Mouse (Mus musculus) limb, embryonic 10.5 days (tissue): Measurements from ENCODE around the gene Jdp2. TPM values are rescaled to one million over a fixed set of nuclear protein-coding genes. Genes with fewer than 3 reads are reported as not detected.

ENCODE experiments used
- DNase-seq: peaks from one replicate; pipeline ENCODE4 v3.0.0-alpha.2; 2017; ENCODE audit warnings: low spot score
- H3K27ac ChIP-seq: fragments of 300-500 bp; sonication (generic); 2 replicates; pipeline ENCODE4 v1.5.1; 2016; ENCODE audit warnings: mild to moderate bottlenecking
- H3K27me3 ChIP-seq: fragments of 300-500 bp; sonication (generic); 2 replicates; pipeline ENCODE4 v1.6.1; 2016; ENCODE audit warnings: low read depth, mild to moderate bottlenecking; ENCODE audit not compliant: poor library complexity, severe bottlenecking
- H3K36me3 ChIP-seq: fragments of 300-500 bp; sonication (generic); 2 replicates; pipeline ENCODE4 v1.6.1; 2016; ENCODE audit warnings: mild to moderate bottlenecking, moderate library complexity
- H3K4me1 ChIP-seq: fragments of 300-500 bp; sonication (generic); 2 replicates; pipeline ENCODE4 v1.6.1; 2016
- H3K4me3 ChIP-seq: fragments of 300-500 bp; sonication (generic); 2 replicates; pipeline ENCODE4 v1.5.1; 2016; ENCODE audit warnings: mild to moderate bottlenecking, moderate library complexity
- H3K9me3 ChIP-seq: fragments of 300-500 bp; sonication (generic); replicated peaks from 2 replicates; pipeline ENCODE4 v1.6.1; 2016; ENCODE audit warnings: mild to moderate bottlenecking
- WGBS: fragments of 180-500 bp; shearing (Covaris S2); methylation state at CpG from one replicate; pipeline ENCODE4 v1.1.7; 2016; 5-methylcytosine and 5-hydroxymethylcytosine counted together
- polyA plus RNA-seq: library from polyadenylated mRNA; unstranded; fragments of >200 nt; fragmentation: Nextera tagmentation; extraction: Ambion mirVana; gene quantifications from 2 replicates; pipeline ENCODE4 v1.2.1, GENCODE M21; 2016

Gene Jdp2
- polyA plus RNA-seq, result not detected in 2 replicates

DNA sequence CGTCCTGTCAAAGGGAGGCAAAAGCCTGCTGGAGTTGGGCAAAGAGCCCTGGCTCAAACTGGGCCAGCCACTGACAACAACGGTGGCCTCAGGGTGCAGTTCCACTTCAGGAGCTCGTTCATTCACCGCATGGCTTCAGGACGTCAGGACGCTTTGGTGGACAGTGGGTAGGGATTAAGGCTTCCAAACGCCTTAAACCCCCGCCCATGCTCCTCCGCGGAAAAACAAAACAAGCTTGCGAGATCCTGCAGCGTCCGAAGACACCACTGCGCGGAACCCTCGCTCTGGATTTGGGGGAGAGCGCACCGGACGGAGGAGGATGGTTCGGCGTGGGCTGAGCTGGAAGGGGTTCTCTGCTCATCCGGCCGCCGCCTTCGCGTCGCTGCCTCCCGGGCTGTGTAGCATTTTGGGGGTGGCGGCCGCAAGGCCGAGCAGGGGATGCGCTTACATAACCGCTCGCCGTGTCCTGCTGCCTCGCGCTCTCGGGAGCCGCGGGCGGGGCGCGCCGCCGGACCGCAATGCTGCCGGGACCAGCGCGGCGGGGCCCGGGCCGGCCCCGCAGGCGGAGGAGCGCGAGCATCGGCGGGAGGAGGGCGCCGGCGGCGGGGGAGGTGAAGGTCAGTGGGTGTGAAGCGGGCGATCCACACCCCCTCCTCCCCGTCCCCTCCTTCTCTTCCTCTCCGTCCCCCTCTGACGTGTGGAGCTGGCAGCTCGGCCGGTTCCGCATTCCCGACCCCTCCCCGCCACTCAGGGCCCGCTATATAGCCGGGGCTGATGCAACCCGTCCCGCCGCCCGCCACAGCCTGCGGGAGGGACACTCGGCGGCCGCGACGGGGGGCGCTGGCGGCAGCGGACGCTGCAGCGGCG lies at the start of gene Jdp2:
Gene Jdp2 (plus strand): TSS at position 417 of the 867 bp plus-strand sequence.
- Histone ChIP-seq H3K36me3 (no peaks in the 10 kb centered on the region), H3K27ac (peak within 1 kb of the TSS; percentile 84), H3K4me1 (peaks cover 24% of the 10 kb centered on the region), H3K4me3 (peak within 1 kb of the TSS; percentile 77), H3K9me3 (no peaks in the 10 kb centered on the region), H3K27me3 (peaks cover 75% of the 10 kb centered on the region)
- under 1% methylated on average over 89 of the region's 90 CpGs for WGBS
- peak; percentile 74 for DNase-seq

- H3K27ac ChIP-seq, result no peak overlapping the region
- H3K4me1 ChIP-seq, result peaks cover 8% of the 10 kb centered on the region; the same call in 1 of the 2 replicates
- no peak overlapping the region for H3K4me3 ChIP-seq
- H3K27me3 ChIP-seq, result no peaks in the 10 kb centered on the region
- no peak for DNase-seq
- 89% methylated on average over 8 of the region's 8 CpGs for WGBS
- H3K36me3 ChIP-seq, result no peaks in the 10 kb centered on the region
- no peaks in the 10 kb centered on the region for H3K9me3 ChIP-seq
These were observed 49.2 kb upstream of the Jdp2 start for GRCm38 (mm10) chr12:85549661-85550060.

DNA sequence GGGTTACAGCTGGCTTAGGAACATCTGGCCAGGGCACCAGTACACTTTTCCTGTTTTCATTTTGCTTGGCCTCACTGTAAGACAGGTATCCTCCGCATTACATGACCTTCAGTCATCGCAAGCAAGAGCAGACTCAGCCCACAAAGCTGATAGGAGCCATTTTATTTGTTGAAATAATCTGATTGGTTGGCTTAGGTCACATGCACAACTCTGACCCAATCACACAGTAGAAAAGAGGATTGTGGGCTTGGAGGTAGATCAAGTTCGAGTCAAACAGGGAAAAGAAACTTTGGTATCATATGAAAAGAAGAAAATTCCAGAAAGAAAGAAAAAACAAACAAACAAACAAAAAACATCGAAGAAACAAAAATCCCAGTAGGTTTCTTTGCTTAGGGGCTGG lies 48.4 kb upstream of the Jdp2 start:
- Histone ChIP-seq H3K4me3 (no peak overlapping the region), H3K27ac (no peak overlapping the region), H3K36me3 (no peaks in the 10 kb centered on the region), H3K9me3 (no peaks in the 10 kb centered on the region), H3K27me3 (no peaks in the 10 kb centered on the region), H3K4me1 (peaks cover 8% of the 10 kb centered on the region; the same call in 1 of the 2 replicates)
- no peak for DNase-seq
- WGBS, result 92% methylated on average over 4 of the region's 4 CpGs

GRCm38 (mm10) chr12:85559299-85559698 lies 39.5 kb upstream of the Jdp2 start:
- H3K27me3 ChIP-seq, result no peaks in the 10 kb centered on the region
- no peak overlapping the region for H3K4me3 ChIP-seq
- H3K9me3 ChIP-seq, result no peaks in the 10 kb centered on the region
- 91% methylated on average over 10 of the region's 10 CpGs for WGBS
- H3K27ac ChIP-seq, result no peak overlapping the region
- no peaks in the 10 kb centered on the region for H3K4me1 ChIP-seq
- no peak for DNase-seq
- no peaks in the 10 kb centered on the region for H3K36me3 ChIP-seq

GRCm38 (mm10) chr12:85565441-85565840 lies 33.4 kb upstream of the Jdp2 start:
- 91% methylated on average over 2 of the region's 2 CpGs for WGBS
- no peak overlapping the region for H3K4me3 ChIP-seq
- no peaks in the 10 kb centered on the region for H3K4me1 ChIP-seq
- no peak overlapping the region for H3K27ac ChIP-seq
- no peaks in the 10 kb centered on the region for H3K27me3 ChIP-seq
- H3K36me3 ChIP-seq, result no peaks in the 10 kb centered on the region
- H3K9me3 ChIP-seq, result no peaks in the 10 kb centered on the region
- no peak for DNase-seq

- Histone ChIP-seq H3K27ac (no peak overlapping the region), H3K27me3 (no peaks in the 10 kb centered on the region), H3K4me1 (peaks cover 11% of the 10 kb centered on the region; the same call in 1 of the 2 replicates), H3K4me3 (no peak overlapping the region), H3K36me3 (no peaks in the 10 kb centered on the region), H3K9me3 (no peaks in the 10 kb centered on the region)
- DNase-seq, result no peak
- 90% methylated on average over 3 of the region's 3 CpGs for WGBS
These were observed 30.5 kb upstream of the Jdp2 start for GRCm38 (mm10) chr12:85568298-85568697.

- H3K4me3 ChIP-seq, result no peak overlapping the region
- no peak for DNase-seq
- H3K9me3 ChIP-seq, result no peaks in the 10 kb centered on the region
- no peaks in the 10 kb centered on the region for H3K36me3 ChIP-seq
- 77% methylated on average over 12 of the region's 12 CpGs for WGBS
- H3K27me3 ChIP-seq, result no peaks in the 10 kb centered on the region
- H3K27ac ChIP-seq, result no peak overlapping the region
- peaks cover 11% of the 10 kb centered on the region; the same call in 1 of the 2 replicates for H3K4me1 ChIP-seq
These were observed 29.3 kb upstream of the Jdp2 start for GRCm38 (mm10) chr12:85569393-85570157.

DNA sequence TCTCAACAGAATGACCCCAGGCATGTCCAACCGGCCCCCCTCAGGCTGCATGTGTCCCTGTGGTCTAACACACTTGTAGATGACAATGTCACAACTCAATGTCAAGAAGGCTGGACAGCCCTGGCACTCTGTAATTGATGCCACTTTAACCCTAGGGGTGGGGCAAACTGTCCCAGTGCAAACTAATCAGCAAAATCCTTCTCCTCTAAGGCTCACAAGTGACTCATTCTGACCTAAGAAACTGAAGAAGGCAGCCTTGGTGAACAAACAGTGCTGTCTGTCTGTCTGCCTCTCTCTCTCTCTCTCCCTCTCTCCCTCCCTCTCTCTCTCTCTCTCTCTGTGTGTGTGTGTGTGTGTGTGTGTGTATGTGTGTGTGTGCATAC lies 28.7 kb upstream of the Jdp2 start:
- DNase-seq, result no peak
- Histone ChIP-seq H3K36me3 (no peaks in the 10 kb centered on the region), H3K9me3 (no peaks in the 10 kb centered on the region), H3K27me3 (no peaks in the 10 kb centered on the region), H3K27ac (no peak overlapping the region), H3K4me1 (peaks cover 11% of the 10 kb centered on the region; the same call in 1 of the 2 replicates), H3K4me3 (no peak overlapping the region)
- 86% methylated on average over 1 of the region's 1 CpGs for WGBS

DNA sequence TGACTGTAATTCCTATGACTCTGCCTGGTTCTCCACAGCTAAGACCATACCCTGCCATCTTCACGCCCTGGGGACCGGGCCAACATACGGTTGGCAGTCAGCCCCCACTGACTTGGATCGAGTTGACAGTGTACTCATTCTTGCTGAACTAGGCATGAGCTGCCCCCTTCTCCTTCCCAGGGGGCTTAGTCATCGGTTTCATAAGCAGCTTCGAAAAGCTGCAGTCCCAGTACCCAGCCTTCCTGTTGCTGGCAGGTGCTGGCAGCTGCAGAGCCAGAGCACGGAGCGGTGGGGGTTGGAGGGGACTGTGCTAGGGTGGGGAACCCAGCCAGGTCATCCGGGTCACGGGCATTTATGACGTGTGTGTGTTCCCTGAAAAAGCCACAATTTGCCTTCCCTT lies 27.5 kb upstream of the Jdp2 start:
- WGBS, result 85% methylated on average over 11 of the region's 11 CpGs
- DNase-seq, result no peak
- no peaks in the 10 kb centered on the region for H3K27me3 ChIP-seq
- peaks cover 11% of the 10 kb centered on the region; the same call in 1 of the 2 replicates for H3K4me1 ChIP-seq
- no peaks in the 10 kb centered on the region for H3K36me3 ChIP-seq
- H3K4me3 ChIP-seq, result no peak overlapping the region
- no peak overlapping the region for H3K27ac ChIP-seq
- no peaks in the 10 kb centered on the region for H3K9me3 ChIP-seq

DNA sequence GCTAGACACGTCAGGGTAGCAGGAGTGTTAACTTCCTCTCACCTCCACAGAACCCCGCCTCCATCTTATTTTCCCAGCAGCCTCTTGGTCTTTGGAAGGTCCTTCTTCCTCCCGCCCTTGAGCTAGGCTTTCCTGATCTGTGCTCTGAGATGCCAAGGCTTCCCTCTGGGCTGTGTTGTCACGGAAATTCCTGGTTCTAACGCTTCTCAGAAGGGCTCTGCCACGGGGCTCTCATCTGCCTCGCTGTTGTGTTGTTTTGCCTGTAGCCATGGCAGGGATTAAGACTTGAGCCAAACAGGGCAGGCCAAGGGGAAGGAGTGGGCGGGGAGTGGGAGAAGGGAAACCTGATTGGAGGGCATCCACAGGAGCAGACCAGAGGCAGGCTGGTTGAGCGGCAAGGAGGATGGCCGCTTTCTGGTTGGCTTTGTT lies 26.8 kb upstream of the Jdp2 start:
- WGBS, result 34% methylated on average over 10 of the region's 10 CpGs
- no peaks in the 10 kb centered on the region for H3K27me3 ChIP-seq
- no peaks in the 10 kb centered on the region for H3K36me3 ChIP-seq
- H3K9me3 ChIP-seq, result no peaks in the 10 kb centered on the region
- peaks cover 11% of the 10 kb centered on the region; the same call in 1 of the 2 replicates for H3K4me1 ChIP-seq
- peak overlapping the region; percentile 13 for H3K4me3 ChIP-seq
- DNase-seq, result peak; percentile 44
- H3K27ac ChIP-seq, result peak overlapping the region; percentile 66

DNA sequence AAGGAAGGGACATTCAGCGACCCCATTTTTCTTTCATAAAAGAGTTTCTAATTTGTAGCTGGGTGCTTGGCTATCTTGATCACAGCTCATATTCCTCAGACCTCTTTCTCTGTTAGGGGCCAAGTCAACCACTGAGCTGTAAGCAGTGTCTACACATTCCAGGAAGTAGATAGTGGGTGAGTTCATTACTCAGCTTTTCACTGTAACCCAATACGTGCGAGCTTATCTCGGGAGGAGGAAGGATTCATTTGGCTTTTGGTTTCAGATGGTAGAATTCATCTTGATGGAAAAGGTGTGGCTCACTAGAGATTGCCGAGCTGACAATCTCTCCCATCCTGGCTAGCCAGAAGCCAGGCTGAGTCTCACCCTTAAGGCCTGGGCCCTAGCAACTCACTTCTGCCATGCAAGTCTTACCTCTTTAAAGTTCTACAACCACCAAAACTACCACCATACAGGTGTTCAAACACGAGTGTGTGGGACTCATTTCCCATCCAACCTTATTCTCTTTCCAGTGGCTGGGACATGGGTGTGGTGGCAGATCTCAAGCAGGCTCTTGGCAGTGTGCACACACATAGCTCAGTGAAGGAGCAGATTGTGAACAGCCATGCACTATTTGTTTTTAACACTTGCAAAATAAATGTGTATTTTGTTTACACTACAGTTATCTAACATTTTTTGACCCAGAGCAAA lies 23.9 kb upstream of the Jdp2 start:
- H3K4me3 ChIP-seq, result no peak overlapping the region
- no peak overlapping the region for H3K27ac ChIP-seq
- H3K27me3 ChIP-seq, result no peaks in the 10 kb centered on the region
- peaks cover 11% of the 10 kb centered on the region; the same call in 1 of the 2 replicates for H3K4me1 ChIP-seq
- no peaks in the 10 kb centered on the region for H3K9me3 ChIP-seq
- H3K36me3 ChIP-seq, result no peaks in the 10 kb centered on the region
- WGBS, result 86% methylated on average over 6 of the region's 6 CpGs
- DNase-seq, result no peak

DNA sequence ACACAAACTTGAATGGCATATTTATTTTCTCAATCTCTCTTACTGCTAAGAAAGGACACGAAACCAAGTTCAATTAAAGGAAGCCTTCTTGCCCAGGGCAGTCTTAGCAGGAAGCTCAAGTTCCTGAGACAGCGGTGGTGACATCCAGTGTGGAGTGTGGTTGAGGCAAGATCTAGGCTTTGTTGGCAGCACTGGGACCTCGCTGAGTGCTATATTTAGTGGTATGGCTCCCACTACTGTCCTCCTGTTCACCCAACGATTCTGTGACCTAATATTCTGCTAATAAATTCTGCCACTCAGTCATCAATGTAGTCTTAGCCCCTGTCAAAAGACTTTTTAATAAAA lies 23.4 kb upstream of the Jdp2 start:
- H3K27me3 ChIP-seq, result no peaks in the 10 kb centered on the region
- no peaks in the 10 kb centered on the region for H3K9me3 ChIP-seq
- H3K4me3 ChIP-seq, result no peak overlapping the region
- H3K4me1 ChIP-seq, result peaks cover 11% of the 10 kb centered on the region; the same call in 1 of the 2 replicates
- H3K36me3 ChIP-seq, result no peaks in the 10 kb centered on the region
- 82% methylated on average over 4 of the region's 4 CpGs for WGBS
- no peak for DNase-seq
- H3K27ac ChIP-seq, result no peak overlapping the region
